Mouse (Mus musculus): ENCODE data around the gene Nod2. TPM values are rescaled to one million over a fixed set of nuclear protein-coding genes. Genes with fewer than 3 reads are reported as not detected.

Gene Nod2
- total and polyA plus RNA-seq, 3 experiments, result 0.22 to 0.50 TPM; not detected in 1

GRCm38 (mm10) chr8:88696721-88697641 is 49.9 kb downstream of the Nod2 start, which contains the start of gene Cyld (continued):
- TF ChIP-seq MAFK (IDR thresholded peaks at IDR 0.05; ENCODE audit: borderline replicate concordance, low read depth, low read length) (no peak), POLR2AphosphoS5 (IDR thresholded peaks at IDR 0.05; ENCODE audit: borderline replicate concordance, low read depth, low read length) (no peak), E2F4 (IDR thresholded peaks at IDR 0.05; ENCODE audit: borderline replicate concordance, low read depth, low read length) (no peak), ZC3H11A (IDR thresholded peaks at IDR 0.05; ENCODE audit: low read depth, low read length) (no peak), MAX (IDR thresholded peaks at IDR 0.05; ENCODE audit: low read length) (no peak), CTCF (IDR thresholded peaks at IDR 0.05 in 2 of 3, conservative IDR thresholded peaks at IDR 0.05 in 1 of 3; ENCODE audit: control insufficient read depth in 1 of 3, insufficient read depth in 1 of 3, low read depth in 2 of 3, low read length in 3 of 3, poor library complexity in 1 of 3, severe bottlenecking in 1 of 3) (no peak), SIN3A (IDR thresholded peaks at IDR 0.05; ENCODE audit: low read length) (peak; percentile 14), POLR2AphosphoS2 (IDR thresholded peaks at IDR 0.05; ENCODE audit: low read length) (0 out of 2 replicates have a peak, but pooled peaks have one; percentile 36), NRF1 (IDR thresholded peaks at IDR 0.05; ENCODE audit: insufficient read depth, low read depth, low read length, poor library complexity, severe bottlenecking) (peak; percentile 36; the same call in 1 of the 2 replicates), POLR2A (IDR thresholded peaks at IDR 0.05; ENCODE audit: control insufficient read depth in 1 of 2, insufficient read depth in 1 of 2, low read depth in 1 of 2, low read length in 2 of 2, poor library complexity in 1 of 2) (peak; percentile 53 to 59; a peak in 2 of 4 replicates), TAL1 (IDR thresholded peaks at IDR 0.05; ENCODE audit: low read length) (no peak), EP300 (IDR thresholded peaks at IDR 0.05; ENCODE audit: low read depth in 1 of 2, low read length in 2 of 2) (no peak), UBTF (IDR thresholded peaks at IDR 0.05; ENCODE audit: borderline replicate concordance, insufficient read depth, low read depth, low read length) (no peak), SMC3 (IDR thresholded peaks at IDR 0.05; ENCODE audit: low read depth, low read length) (no peak), MEF2A (IDR thresholded peaks at IDR 0.05; ENCODE audit: extremely low read depth, insufficient replicate concordance, low read depth, low read length, poor library complexity, severe bottlenecking) (no peak), ZMIZ1 (IDR thresholded peaks at IDR 0.05; ENCODE audit: low read depth, low read length) (no peak), MAZ (IDR thresholded peaks at IDR 0.05; ENCODE audit: low read depth, low read length) (peak; percentile 94), MXI1 (IDR thresholded peaks at IDR 0.05; ENCODE audit: low read depth, low read length) (peak; percentile 21), BHLHE40 (IDR thresholded peaks at IDR 0.05; ENCODE audit: borderline replicate concordance, low read depth, low read length) (no peak)

DNA sequence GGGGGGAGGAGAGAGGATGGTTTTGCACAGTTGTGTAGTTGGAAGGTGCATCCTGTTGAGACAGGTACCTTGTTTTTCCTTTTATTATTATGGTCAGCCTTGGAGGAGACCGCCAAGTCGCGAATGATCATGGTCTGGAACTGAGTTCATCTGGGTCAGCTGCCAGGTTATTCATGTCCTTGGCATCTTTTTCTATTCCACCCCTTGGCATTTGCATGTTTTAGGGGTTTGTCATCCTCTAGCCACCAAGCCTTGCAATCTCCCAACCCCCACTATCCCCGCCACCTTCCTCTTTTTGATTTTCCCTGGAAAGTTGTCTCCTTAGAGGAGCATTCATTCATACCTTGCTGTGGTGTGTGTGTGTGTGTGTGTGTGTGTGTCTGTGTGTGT is 50.5 kb downstream of the Nod2 start:
- Histone ChIP-seq H3K79me2 (ENCODE audit: control insufficient read depth, insufficient read depth, low read length, poor library complexity) (peaks cover 3% of the 10 kb centered on the region; the same call in 1 of the 2 replicates), H3K9me3 (replicated peaks; ENCODE audit: insufficient read depth, low read length) (no peaks in the 10 kb centered on the region), H3K9ac (ENCODE audit: control insufficient read depth, low read depth, low read length, poor library complexity, severe bottlenecking) (peak overlapping the region; percentile 66), H3K36me3 (ENCODE audit: control insufficient read depth in 1 of 2, insufficient read depth in 2 of 2, low read length in 2 of 2) (peaks cover 0 to 13% of the 10 kb centered on the region in 2 experiments; a peak in 2 of 4 replicates), H3K4me1 (ENCODE audit: control insufficient read depth in 1 of 2, insufficient read depth in 2 of 2, low read length in 2 of 2) (peaks cover 4 to 18% of the 10 kb centered on the region in 2 experiments), H3K4me3 (ENCODE audit: control insufficient read depth in 1 of 2, insufficient read depth in 1 of 2, low read depth in 2 of 2, low read length in 2 of 2) (peak overlapping the region; percentile 68 to 100), H3K27ac (ENCODE audit: control insufficient read depth, low read depth, low read length) (peak overlapping the region; percentile 7; the same call in 1 of the 2 replicates), H3K27me3 (ENCODE audit: control insufficient read depth in 1 of 2, insufficient read depth in 2 of 2, low read length in 2 of 2) (no peaks in the 10 kb centered on the region)
- peak; percentile 45 for DNase-seq (ENCODE audit: low read depth, low spot score)
- no peak for TF ChIP-seq E2F4 (IDR thresholded peaks at IDR 0.05; ENCODE audit: borderline replicate concordance, low read depth, low read length)
- no peak for TF ChIP-seq UBTF (IDR thresholded peaks at IDR 0.05; ENCODE audit: borderline replicate concordance, insufficient read depth, low read depth, low read length)
- TF ChIP-seq ZKSCAN1 (IDR thresholded peaks at IDR 0.05; ENCODE audit: low read depth, low read length), result no peak
- 0 out of 2 replicates have a peak, but pooled peaks have one; percentile 13 for TF ChIP-seq MXI1 (IDR thresholded peaks at IDR 0.05; ENCODE audit: low read depth, low read length)
